Mouse (Mus musculus): ENCODE results near the gene Dnm3. TPM values are rescaled to one million over a fixed set of nuclear protein-coding genes. Genes with fewer than 3 reads are reported as not detected.
A peak's percentile ranks its signal among the peaks of the same experiment; 100 is the strongest.

Dnm3 gene
- 8.3 and 9.6 TPM in 2 replicates for polyA plus RNA-seq (2015; fragmentation: Nextera tagmentation; extraction: Ambion mirVana)

GRCm38 (mm10) chr1:162477246-162478209 is at the start of gene Dnm3:
Gene Dnm3, minus strand, starts transcription at chr1:162478034.
- H3K4me1 ChIP-seq (replicated peaks; ENCODE audit: insufficient read depth, low read length): no peaks in the 10 kb centered on the region
- H3K9ac ChIP-seq (ENCODE audit: low read depth, low read length): peak within 1 kb of the TSS; percentile 51
- H3K27me3 ChIP-seq (ENCODE audit: insufficient read depth, low read length): 0 out of 2 replicates have a peak, but pooled peaks cover 3% of the 10 kb centered on the region
- peak within 1 kb of the TSS; percentile 97 for H3K4me2 ChIP-seq (ENCODE audit: low read length)
- ATAC-seq (replicated peaks; ENCODE audit: low FRiP score, low read depth) (peak; percentile 99), DNase-seq (ENCODE audit: low spot score) (peak; percentile 96)
- no peaks in the 10 kb centered on the region for H3K9me3 ChIP-seq (replicated peaks; ENCODE audit: low read length)
- TF ChIP-seq CTCF (IDR thresholded peaks at IDR 0.05; ENCODE audit: low read depth): peak; percentile 57; the same call in 1 of the 2 replicates
- under 1% methylated on average over 56 of the region's 56 CpGs for WGBS
- H3K4me3 ChIP-seq (replicated peaks; ENCODE audit: low read depth, low read length): peak within 1 kb of the TSS; percentile 66
- no peaks in the 10 kb centered on the region for H3K36me3 ChIP-seq (ENCODE audit: insufficient read depth, low read length)
- no peak within 1 kb of the TSS for H3K27ac ChIP-seq

DNA sequence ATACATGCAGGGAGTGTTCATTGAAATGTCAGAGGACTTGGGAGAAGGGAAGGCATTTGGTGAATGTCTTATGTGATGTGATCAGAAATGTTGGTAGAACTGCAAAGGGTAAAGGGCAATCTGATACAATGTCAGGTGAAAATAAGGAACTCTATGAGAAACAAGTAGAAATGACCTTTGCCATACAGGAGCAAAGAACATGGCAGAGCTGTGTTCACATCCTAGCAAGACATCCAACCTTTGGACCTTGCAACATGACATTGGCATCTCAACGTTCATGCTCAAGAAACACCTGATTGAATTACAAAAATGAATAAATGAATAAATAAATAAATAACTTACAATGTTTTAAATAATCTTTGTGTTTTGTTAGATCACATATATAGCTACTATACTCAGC is 37.3 kb upstream of the Dnm3 start:
- no peaks in the 10 kb centered on the region for H3K4me1 ChIP-seq (replicated peaks; ENCODE audit: insufficient read depth, low read length)
- H3K27me3 ChIP-seq (ENCODE audit: insufficient read depth, low read length): no peaks in the 10 kb centered on the region
- DNase-seq (ENCODE audit: low spot score) (no peak), ATAC-seq (replicated peaks; ENCODE audit: low FRiP score, low read depth) (no peak)
- no peaks in the 10 kb centered on the region for H3K9me3 ChIP-seq (replicated peaks; ENCODE audit: low read length)
- H3K4me2 ChIP-seq (ENCODE audit: low read length): no peak overlapping the region
- H3K27ac ChIP-seq: no peak overlapping the region
- H3K4me3 ChIP-seq (replicated peaks; ENCODE audit: low read depth, low read length): no peak overlapping the region
- H3K9ac ChIP-seq (ENCODE audit: low read depth, low read length): no peak overlapping the region
- H3K36me3 ChIP-seq (ENCODE audit: insufficient read depth, low read length): no peaks in the 10 kb centered on the region
- TF ChIP-seq CTCF (IDR thresholded peaks at IDR 0.05; ENCODE audit: low read depth): no peak
- 78% methylated on average over 1 of the region's 1 CpGs for WGBS

DNA sequence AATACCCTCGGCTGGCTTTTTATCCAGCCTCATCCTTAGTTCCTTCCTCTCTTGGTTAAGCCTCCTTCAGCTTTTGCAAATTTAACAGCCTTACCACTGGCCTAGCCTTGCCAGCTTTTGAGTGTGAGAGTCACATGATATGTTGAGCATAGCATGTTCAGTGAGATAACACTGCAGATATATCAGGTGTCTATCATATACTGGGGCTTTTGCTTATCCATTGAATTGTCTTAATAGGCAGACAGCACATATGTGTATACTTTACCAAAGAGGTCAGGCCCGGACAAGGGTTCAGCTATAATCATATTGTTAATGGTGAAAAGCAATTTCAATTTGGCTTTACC is 32.2 kb upstream of the Dnm3 start:
- Histone ChIP-seq H3K27me3 (ENCODE audit: insufficient read depth, low read length) (no peaks in the 10 kb centered on the region), H3K9me3 (replicated peaks; ENCODE audit: low read length) (no peaks in the 10 kb centered on the region), H3K27ac (no peak overlapping the region), H3K4me2 (ENCODE audit: low read length) (no peak overlapping the region), H3K36me3 (ENCODE audit: insufficient read depth, low read length) (no peaks in the 10 kb centered on the region), H3K4me3 (replicated peaks; ENCODE audit: low read depth, low read length) (no peak overlapping the region), H3K9ac (ENCODE audit: low read depth, low read length) (no peak overlapping the region), H3K4me1 (replicated peaks; ENCODE audit: insufficient read depth, low read length) (no peaks in the 10 kb centered on the region)
- no peak for TF ChIP-seq CTCF (IDR thresholded peaks at IDR 0.05; ENCODE audit: low read depth)
- no peak for ATAC-seq (replicated peaks; ENCODE audit: low FRiP score, low read depth)
- no peak for DNase-seq (ENCODE audit: low spot score)
- WGBS: 85% methylated on average over 2 of the region's 2 CpGs

- 55% methylated on average over 12 of the region's 12 CpGs for WGBS
- no peak overlapping the region for H3K4me3 ChIP-seq (replicated peaks; ENCODE audit: low read depth, low read length)
- no peak; the same call in 1 of the 2 replicates for ATAC-seq (replicated peaks; ENCODE audit: low FRiP score, low read depth)
- H3K27ac ChIP-seq: no peak overlapping the region
- H3K4me2 ChIP-seq (ENCODE audit: low read length): no peak overlapping the region
- no peaks in the 10 kb centered on the region for H3K27me3 ChIP-seq (ENCODE audit: insufficient read depth, low read length)
- no peaks in the 10 kb centered on the region for H3K4me1 ChIP-seq (replicated peaks; ENCODE audit: insufficient read depth, low read length)
- TF ChIP-seq CTCF (IDR thresholded peaks at IDR 0.05; ENCODE audit: low read depth): no peak
- no peak overlapping the region for H3K9ac ChIP-seq (ENCODE audit: low read depth, low read length)
- no peaks in the 10 kb centered on the region for H3K9me3 ChIP-seq (replicated peaks; ENCODE audit: low read length)
- no peaks in the 10 kb centered on the region for H3K36me3 ChIP-seq (ENCODE audit: insufficient read depth, low read length)
- DNase-seq (ENCODE audit: low spot score): peak; percentile 33
These were observed 31.6 kb upstream of the Dnm3 start for GRCm38 (mm10) chr1:162509329-162510012.

DNA sequence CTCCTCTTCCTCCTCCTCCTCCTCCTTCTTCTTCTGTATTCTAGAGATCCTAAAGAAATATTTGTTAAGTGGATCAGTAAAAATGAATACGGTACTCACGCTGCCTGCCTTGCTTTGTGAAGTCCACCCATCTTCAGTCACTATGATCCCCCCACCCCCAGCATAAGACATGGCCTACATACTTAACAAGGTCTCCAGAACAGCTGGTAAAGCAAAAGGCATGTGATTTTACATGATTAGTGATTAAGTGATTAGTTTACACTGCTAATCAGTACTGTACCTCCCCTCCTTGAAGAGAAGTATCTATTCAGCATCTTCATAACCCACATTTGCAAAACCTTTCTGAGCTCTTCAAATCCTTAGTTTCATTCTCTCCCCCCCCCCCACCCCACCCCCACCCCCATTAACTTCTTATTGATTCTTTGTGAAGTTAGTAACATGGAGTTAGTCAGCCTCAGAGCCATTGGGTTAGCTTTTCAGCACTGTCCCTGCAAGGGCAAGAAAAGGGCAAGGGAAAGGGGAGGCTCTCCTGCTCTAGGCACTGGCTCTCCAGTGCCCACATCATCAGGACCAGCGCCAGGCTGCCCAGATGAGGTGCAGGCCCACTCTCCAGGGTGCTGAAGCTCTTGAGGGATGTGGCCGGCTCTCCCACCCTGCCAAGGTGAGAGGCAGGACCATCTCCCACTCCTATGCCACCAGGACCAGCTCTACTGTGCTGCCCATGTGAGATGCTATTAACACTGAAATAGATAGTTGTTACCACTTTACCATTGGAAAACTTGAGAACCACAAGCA is 30.6 kb upstream of the Dnm3 start:
- H3K9me3 ChIP-seq (replicated peaks; ENCODE audit: low read length): no peaks in the 10 kb centered on the region
- peak; percentile 8 for DNase-seq (ENCODE audit: low spot score)
- H3K36me3 ChIP-seq (ENCODE audit: insufficient read depth, low read length): no peaks in the 10 kb centered on the region
- no peaks in the 10 kb centered on the region for H3K4me1 ChIP-seq (replicated peaks; ENCODE audit: insufficient read depth, low read length)
- no peak overlapping the region for H3K27ac ChIP-seq
- H3K4me3 ChIP-seq (replicated peaks; ENCODE audit: low read depth, low read length): no peak overlapping the region
- no peak for TF ChIP-seq CTCF (IDR thresholded peaks at IDR 0.05; ENCODE audit: low read depth)
- H3K27me3 ChIP-seq (ENCODE audit: insufficient read depth, low read length): no peaks in the 10 kb centered on the region
- H3K4me2 ChIP-seq (ENCODE audit: low read length): no peak overlapping the region
- 80% methylated on average over 4 of the region's 4 CpGs for WGBS
- ATAC-seq (replicated peaks; ENCODE audit: low FRiP score, low read depth): no peak
- H3K9ac ChIP-seq (ENCODE audit: low read depth, low read length): no peak overlapping the region

- Histone ChIP-seq H3K4me3 (replicated peaks; ENCODE audit: low read depth, low read length) (no peak overlapping the region), H3K36me3 (ENCODE audit: insufficient read depth, low read length) (no peaks in the 10 kb centered on the region), H3K4me2 (ENCODE audit: low read length) (no peak overlapping the region), H3K4me1 (replicated peaks; ENCODE audit: insufficient read depth, low read length) (no peaks in the 10 kb centered on the region), H3K27ac (no peak overlapping the region), H3K9ac (ENCODE audit: low read depth, low read length) (no peak overlapping the region), H3K9me3 (replicated peaks; ENCODE audit: low read length) (no peaks in the 10 kb centered on the region), H3K27me3 (ENCODE audit: insufficient read depth, low read length) (no peaks in the 10 kb centered on the region)
- ATAC-seq (replicated peaks; ENCODE audit: low FRiP score, low read depth): no peak
- WGBS: 79% methylated on average over 4 of the region's 4 CpGs
- TF ChIP-seq CTCF (IDR thresholded peaks at IDR 0.05; ENCODE audit: low read depth): no peak
- no peak for DNase-seq (ENCODE audit: low spot score)
These were observed 28.7 kb upstream of the Dnm3 start for GRCm38 (mm10) chr1:162506516-162506915.

Measured in kidney, postnatal 0 days (tissue).